Comparison of ENCODE assay signal across 8 mouse cellular contexts in genomic region chr17:5295948-5296262, GRCm38 (mm10).
DNase-seq lines count a peak whose midpoint lies in the region; ATAC-seq and TF ChIP-seq lines count a peak whose summit lies in the region.

No protein-coding gene starts in this region.

- 79% methylated on average over 7 of the region's 7 CpGs for WGBS in heart, postnatal 0 days
- WGBS in forebrain, embryonic 13.5 days: 66% methylated on average over 7 of the region's 7 CpGs
- WGBS in midbrain, embryonic 12.5 days: 80% methylated on average over 7 of the region's 7 CpGs

- H3K4me3 ChIP-seq in heart, postnatal 0 days (ENCODE audit: low read depth, low read length): no peak overlapping the region; the same call in 1 of the 2 replicates
- peak overlapping the region in 2 of 3 experiments; percentile 17 to 36 for H3K4me3 ChIP-seq in CH12.LX (replicated peaks in 1 of 3; ENCODE audit: low read depth in 2 of 3, low read length in 2 of 3, poor library complexity in 1 of 3)
- no peak overlapping the region for H3K4me3 ChIP-seq in forebrain, embryonic 13.5 days
- no peak overlapping the region for H3K4me3 ChIP-seq in midbrain, embryonic 12.5 days

- in situ Hi-C loops in CH12.LX (cut with MboI; ENCODE audit: low pct_ligation_motif_present, low pct_unique_long_range_greater_than_20kb, low sequenced_read_pairs): no loop called here

- H3K79me2 ChIP-seq in CH12.LX (replicated peaks; ENCODE audit: control insufficient read depth, extremely low read depth, insufficient read depth, poor library complexity, severe bottlenecking): no peaks in the 10 kb centered on the region

- H3K9ac ChIP-seq in heart, postnatal 0 days (replicated peaks; ENCODE audit: low read depth, low read length): no peak overlapping the region
- H3K9ac ChIP-seq in CH12.LX (ENCODE audit: insufficient read depth, low read depth): no peak overlapping the region
- no peak overlapping the region for H3K9ac ChIP-seq in forebrain, embryonic 13.5 days
- 0 out of 2 replicates have a peak overlapping the region, but pooled peaks have one; percentile 31 for H3K9ac ChIP-seq in midbrain, embryonic 12.5 days (replicated peaks)

- dilution Hi-C loops in CH12.LX (cut with MboI; ENCODE audit: extremely low pct_ligation_motif_present, extremely low pct_unique_long_range_greater_than_20kb, low sequenced_read_pairs): no loop called here

- TF ChIP-seq EP300 in heart, postnatal 0 days (IDR thresholded peaks at IDR 0.05; ENCODE audit: low read depth): no peak
- no peak for TF ChIP-seq EP300 in CH12.LX (IDR thresholded peaks at IDR 0.05; ENCODE audit: low read length)

- ATAC-seq in heart, postnatal 0 days (ENCODE audit: insufficient read depth, low read depth): no peak
- peak; percentile 54 for ATAC-seq in forebrain, embryonic 13.5 days
- ATAC-seq in midbrain, embryonic 12.5 days (ENCODE audit: low FRiP score, low read depth): peak; percentile 44

- peaks cover 34% of the 10 kb centered on the region for H3K36me3 ChIP-seq in heart, postnatal 0 days (replicated peaks; ENCODE audit: control insufficient read depth, insufficient read depth, low read length)
- peaks cover 7 to 75% of the 10 kb centered on the region in 2 experiments for H3K36me3 ChIP-seq in CH12.LX (replicated peaks in 1 of 2; ENCODE audit: control insufficient read depth in 1 of 2, insufficient read depth in 1 of 2, low read length in 1 of 2)
- H3K36me3 ChIP-seq in forebrain, embryonic 13.5 days (ENCODE audit: poor library complexity, severe bottlenecking): peaks cover 8% of the 10 kb centered on the region
- H3K36me3 ChIP-seq in midbrain, embryonic 12.5 days: peaks cover 8% of the 10 kb centered on the region

- TF ChIP-seq POLR2A in CH12.LX (IDR thresholded peaks at IDR 0.05; ENCODE audit: low read depth, low read length): no peak

- no peak for TF ChIP-seq CTCF in heart, postnatal 0 days (IDR thresholded peaks at IDR 0.05; ENCODE audit: low read depth)
- TF ChIP-seq CTCF in CH12.LX (conservative IDR thresholded peaks at IDR 0.05 in 1 of 2, IDR thresholded peaks at IDR 0.05 in 1 of 2; ENCODE audit: low read depth in 2 of 2, low read length in 2 of 2): no peak

- no peak overlapping the region for H3K4me2 ChIP-seq in heart, postnatal 0 days (ENCODE audit: low read depth, low read length)
- peak overlapping the region; percentile 64 for H3K4me2 ChIP-seq in CH12.LX (ENCODE audit: insufficient read depth, low read depth, poor library complexity, severe bottlenecking)
- 0 out of 2 replicates have a peak overlapping the region, but pooled peaks have one; percentile 14 for H3K4me2 ChIP-seq in forebrain, embryonic 13.5 days
- H3K4me2 ChIP-seq in midbrain, embryonic 12.5 days (replicated peaks): no peak overlapping the region

- DNase-seq in heart, postnatal 0 days (ENCODE audit: low spot score): no peak
- DNase-seq in heart, adult 9 months (ENCODE audit: low spot score in 2 of 2): no peak
- DNase-seq in CH12.LX (ENCODE audit: extremely low read depth): no peak
- DNase-seq in right cerebral cortex, postnatal 4 days: no peak
- no peak for DNase-seq in testis, postnatal 10 days (ENCODE audit: low spot score)
- no peak for DNase-seq in ovary, adult 18-20 months (ENCODE audit: low spot score)

- 0 out of 2 replicates have a peak, but pooled peaks cover 8% of the 10 kb centered on the region for H3K4me1 ChIP-seq in heart, postnatal 0 days (ENCODE audit: control insufficient read depth, insufficient read depth)
- peaks cover 3 to 40% of the 10 kb centered on the region in 2 experiments; a peak in 3 of 4 replicates for H3K4me1 ChIP-seq in CH12.LX (ENCODE audit: control insufficient read depth in 1 of 2, insufficient read depth in 2 of 2)
- H3K4me1 ChIP-seq in forebrain, embryonic 13.5 days: peaks cover 60% of the 10 kb centered on the region
- H3K4me1 ChIP-seq in midbrain, embryonic 12.5 days: peaks cover 36% of the 10 kb centered on the region

- no peak for TF ChIP-seq RAD21 in CH12.LX (IDR thresholded peaks at IDR 0.05; ENCODE audit: low read depth, low read length)

- no peaks in the 10 kb centered on the region for H3K9me3 ChIP-seq in heart, postnatal 0 days (replicated peaks; ENCODE audit: control insufficient read depth, low read length)
- H3K9me3 ChIP-seq in CH12.LX (replicated peaks; ENCODE audit: low read length): no peaks in the 10 kb centered on the region
- no peaks in the 10 kb centered on the region for H3K9me3 ChIP-seq in forebrain, embryonic 13.5 days (replicated peaks)
- no peaks in the 10 kb centered on the region for H3K9me3 ChIP-seq in midbrain, embryonic 12.5 days

- no peaks in the 10 kb centered on the region for H3K27me3 ChIP-seq in heart, postnatal 0 days (ENCODE audit: control insufficient read depth, insufficient read depth, low read length)
- H3K27me3 ChIP-seq in CH12.LX (replicated peaks): no peaks in the 10 kb centered on the region
- H3K27me3 ChIP-seq in forebrain, embryonic 13.5 days: no peaks in the 10 kb centered on the region
- H3K27me3 ChIP-seq in midbrain, embryonic 12.5 days: no peaks in the 10 kb centered on the region

- H3K27ac ChIP-seq in heart, postnatal 0 days (ENCODE audit: low read depth): peak overlapping the region; percentile 62; the same call in 1 of the 2 replicates
- H3K27ac ChIP-seq in CH12.LX (ENCODE audit: insufficient read depth, low read depth): peak overlapping the region; percentile 62
- peak overlapping the region; percentile 84 for H3K27ac ChIP-seq in forebrain, embryonic 13.5 days
- peak overlapping the region; percentile 63 for H3K27ac ChIP-seq in midbrain, embryonic 12.5 days (replicated peaks)

TF ChIP-seq in CH12.LX, 34 proteins besides CTCF, POLR2A, EP300 and RAD21:
- TF ChIP-seq MXI1 (IDR thresholded peaks at IDR 0.05; ENCODE audit: low read depth, low read length) (no peak), ZC3H11A (IDR thresholded peaks at IDR 0.05; ENCODE audit: low read depth, low read length) (no peak), JUN (IDR thresholded peaks at IDR 0.05; ENCODE audit: insufficient read depth, low read depth, low read length) (no peak), USF1 (IDR thresholded peaks at IDR 0.05; ENCODE audit: low read depth, low read length) (no peak), JUND (conservative IDR thresholded peaks at IDR 0.05; ENCODE audit: low read depth, low read length) (no peak), POLR2AphosphoS2 (IDR thresholded peaks at IDR 0.05; ENCODE audit: low read depth, low read length) (no peak), BHLHE40 (IDR thresholded peaks at IDR 0.05; ENCODE audit: low read depth, low read length) (no peak)

Comparison
In these comparisons a context has a peak if more than half of its experiments do, and no peak if none do; other contexts are left out.
1. H3K4me2 ChIP-seq: peak in CH12.LX (single experiment) and forebrain, embryonic 13.5 days (single experiment); none in heart, postnatal 0 days (single experiment) and midbrain, embryonic 12.5 days (single experiment).
2. H3K4me3 ChIP-seq: peak in CH12.LX (2 of 3); none in heart, postnatal 0 days (single experiment), forebrain, embryonic 13.5 days (single experiment) and midbrain, embryonic 12.5 days (single experiment).
3. Peak in every context shown above with its lines, with median percentiles within 50 percentile points of each other: H3K27ac ChIP-seq.